Mouse (Mus musculus): ENCODE measurements around the gene Sugct.

- TF ChIP-seq ETS1 (IDR thresholded peaks at IDR 0.05; ENCODE audit: low read depth, low read length), result no peak
- TF ChIP-seq USF2 (IDR thresholded peaks at IDR 0.05; ENCODE audit: borderline replicate concordance in 1 of 2, insufficient read depth in 1 of 2, low read depth in 1 of 2, low read length in 2 of 2), result no peak
- TF ChIP-seq MYC (IDR thresholded peaks at IDR 0.05; ENCODE audit: low read depth, low read length), result no peak
- TF ChIP-seq POLR2AphosphoS2 (IDR thresholded peaks at IDR 0.05; ENCODE audit: low read length), result no peak
- no peak for TF ChIP-seq USF1 (IDR thresholded peaks at IDR 0.05; ENCODE audit: low read depth, low read length)
- no peak for TF ChIP-seq RAD21 (IDR thresholded peaks at IDR 0.05; ENCODE audit: low read depth, low read length)
- TF ChIP-seq JUND (IDR thresholded peaks at IDR 0.05; ENCODE audit: low read depth, low read length), result no peak
- TF ChIP-seq EP300 (IDR thresholded peaks at IDR 0.05; ENCODE audit: low read depth in 1 of 2, low read length in 2 of 2), result no peak
- no peak for TF ChIP-seq E2F4 (IDR thresholded peaks at IDR 0.05; ENCODE audit: borderline replicate concordance, low read depth, low read length)
- no peak for TF ChIP-seq SMC3 (IDR thresholded peaks at IDR 0.05; ENCODE audit: low read depth, low read length)
- TF ChIP-seq MAFK (IDR thresholded peaks at IDR 0.05; ENCODE audit: borderline replicate concordance, low read depth, low read length), result no peak
- no peak for TF ChIP-seq CTCF (IDR thresholded peaks at IDR 0.05 in 2 of 3, conservative IDR thresholded peaks at IDR 0.05 in 1 of 3; ENCODE audit: control insufficient read depth in 1 of 3, insufficient read depth in 1 of 3, low read depth in 2 of 3, low read length in 3 of 3, poor library complexity in 1 of 3, severe bottlenecking in 1 of 3)
- TF ChIP-seq GABPA (IDR thresholded peaks at IDR 0.05; ENCODE audit: low read depth, low read length), result no peak
Observed at GRCm38 (mm10) chr13:17102372-17102771, 593.0 kb downstream of the Sugct start.
